19 mouse cellular contexts compared by ENCODE assay signal in the genomic region with DNA sequence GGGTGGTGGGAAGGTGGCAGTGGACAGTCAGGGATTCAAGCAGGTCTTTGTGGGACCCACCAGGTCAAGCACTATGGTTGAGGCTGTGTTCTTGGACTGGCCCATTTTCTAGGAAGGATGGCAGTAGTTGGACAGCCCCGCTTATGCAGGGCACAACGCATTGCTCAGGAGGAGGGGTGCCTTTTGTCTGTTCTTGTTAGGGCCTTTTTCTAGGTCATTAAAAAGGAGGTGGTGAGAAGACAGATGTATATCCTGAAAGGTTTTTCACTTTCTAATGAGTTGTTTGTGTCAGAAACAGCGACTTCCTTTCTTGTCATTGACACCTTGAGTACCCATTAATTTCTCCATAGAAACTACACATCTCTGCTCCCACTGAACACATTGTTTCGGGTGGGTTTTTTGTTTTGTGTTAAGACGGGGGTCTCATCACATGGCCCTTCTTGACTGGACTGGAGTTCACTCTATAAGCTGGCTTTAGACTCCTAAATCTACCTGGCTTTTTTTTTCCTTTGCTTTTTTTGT. TPM values are rescaled to one million over a fixed set of nuclear protein-coding genes. Genes with fewer than 3 reads are reported as not detected.
DNase-seq lines count a peak whose midpoint lies in the region; ATAC-seq and TF ChIP-seq lines count a peak whose summit lies in the region.
"Had no signal": no experiment of that assay in that cellular context is flagged by ENCODE, and none has a peak within 500 bp of the region (broad histone marks: within the 10 kb centered on the region; RNA-seq: fewer than 3 reads in every experiment).

No protein-coding gene starts in this region.

- no peak for TF ChIP-seq CTCF in testis, adult 2 months (IDR thresholded peaks at IDR 0.05; ENCODE audit: control insufficient read depth, insufficient read depth, insufficient replicate concordance, low read depth, low read length)
- no peak for TF ChIP-seq CTCF in brain, embryonic 14.5 days (IDR thresholded peaks at IDR 0.05; ENCODE audit: borderline replicate concordance, extremely low read depth, insufficient read depth, insufficient read length)

- no peaks in the 10 kb centered on the region for H3K9me3 ChIP-seq in forebrain, embryonic 12.5 days
- H3K9me3 ChIP-seq in forebrain, embryonic 10.5 days: no peaks in the 10 kb centered on the region
- H3K9me3 ChIP-seq in kidney, embryonic 14.5 days (ENCODE audit: control insufficient read depth, low read length): no peaks in the 10 kb centered on the region
- H3K9me3 ChIP-seq: embryonic facial prominence, embryonic 10.5 days; forebrain, embryonic 15.5 days; heart, embryonic 12.5 days; hindbrain, embryonic 10.5 days had no signal

- no peak overlapping the region for H3K9ac ChIP-seq in forebrain, embryonic 12.5 days
- no peak overlapping the region for H3K9ac ChIP-seq in kidney, embryonic 14.5 days (ENCODE audit: low read depth, low read length)
- H3K9ac ChIP-seq: forebrain, embryonic 15.5 days; heart, embryonic 12.5 days; hindbrain, embryonic 14.5 days had no signal

- H3K27ac ChIP-seq in forebrain, embryonic 12.5 days: no peak overlapping the region
- H3K27ac ChIP-seq in forebrain, embryonic 10.5 days: no peak overlapping the region
- H3K27ac ChIP-seq in kidney, embryonic 14.5 days (ENCODE audit: low read depth, low read length): no peak overlapping the region
- H3K27ac ChIP-seq in testis, adult 2 months (ENCODE audit: control insufficient read depth, insufficient read depth, low read depth, low read length): no peak overlapping the region
- H3K27ac ChIP-seq: embryonic facial prominence, embryonic 10.5 days; forebrain, embryonic 15.5 days; hindbrain, embryonic 10.5 days; hindbrain, embryonic 14.5 days had no signal

- no peak overlapping the region for H3K4me3 ChIP-seq in forebrain, embryonic 12.5 days (replicated peaks)
- H3K4me3 ChIP-seq in forebrain, embryonic 10.5 days: no peak overlapping the region
- no peak overlapping the region for H3K4me3 ChIP-seq in kidney, embryonic 14.5 days (ENCODE audit: low read length)
- peak overlapping the region; percentile 71 for H3K4me3 ChIP-seq in testis, adult 2 months (ENCODE audit: control insufficient read depth, low read depth, low read length)
- H3K4me3 ChIP-seq: embryonic facial prominence, embryonic 10.5 days; forebrain, embryonic 15.5 days; heart, adult 2 months; heart, embryonic 12.5 days; hindbrain, embryonic 10.5 days had no signal

- TF ChIP-seq POLR2A in testis, adult 2 months (IDR thresholded peaks at IDR 0.05; ENCODE audit: control insufficient read depth, low read depth, low read length): no peak
- TF ChIP-seq POLR2A in brain, embryonic 14.5 days (IDR thresholded peaks at IDR 0.05; ENCODE audit: borderline replicate concordance, extremely low read depth, insufficient read depth, insufficient read length, poor library complexity, severe bottlenecking): no peak

- no peaks in the 10 kb centered on the region for H3K27me3 ChIP-seq in forebrain, embryonic 12.5 days
- H3K27me3 ChIP-seq in forebrain, embryonic 10.5 days (ENCODE audit: poor library complexity, severe bottlenecking): 0 out of 2 replicates have a peak, but pooled peaks cover 3% of the 10 kb centered on the region
- no peaks in the 10 kb centered on the region for H3K27me3 ChIP-seq in kidney, embryonic 14.5 days (ENCODE audit: control insufficient read depth, insufficient read depth, low read length)
- H3K27me3 ChIP-seq in testis, adult 2 months (ENCODE audit: control insufficient read depth, insufficient read depth, low read length): no peaks in the 10 kb centered on the region
- H3K27me3 ChIP-seq: CH12.LX; forebrain, embryonic 15.5 days; heart, embryonic 12.5 days had no signal

- ATAC-seq in forebrain, embryonic 12.5 days (ENCODE audit: low FRiP score): peak; percentile 51; the same call in 1 of the 2 replicates
- no peak for ATAC-seq in kidney, embryonic 14.5 days (ENCODE audit: low FRiP score, low TSS enrichment)
- ATAC-seq: forebrain, embryonic 15.5 days; intestine, embryonic 16.5 days had no signal

- no peaks in the 10 kb centered on the region for H3K4me1 ChIP-seq in forebrain, embryonic 12.5 days
- H3K4me1 ChIP-seq in forebrain, embryonic 10.5 days: peaks cover 17% of the 10 kb centered on the region
- H3K4me1 ChIP-seq in kidney, embryonic 14.5 days (ENCODE audit: control insufficient read depth, insufficient read depth, low read length): no peaks in the 10 kb centered on the region
- H3K4me1 ChIP-seq in testis, adult 2 months (ENCODE audit: control insufficient read depth, insufficient read depth, low read length): peaks cover 23% of the 10 kb centered on the region
- H3K4me1 ChIP-seq: forebrain, embryonic 15.5 days had no signal

- H3K36me3 ChIP-seq in forebrain, embryonic 12.5 days (replicated peaks): no peaks in the 10 kb centered on the region
- no peaks in the 10 kb centered on the region for H3K36me3 ChIP-seq in forebrain, embryonic 10.5 days (replicated peaks)
- H3K36me3 ChIP-seq in kidney, embryonic 14.5 days (ENCODE audit: control insufficient read depth, insufficient read depth, low read length): no peaks in the 10 kb centered on the region
- H3K36me3 ChIP-seq in testis, adult 2 months (ENCODE audit: control insufficient read depth, insufficient read depth, low read length): no peaks in the 10 kb centered on the region
- H3K36me3 ChIP-seq: embryonic facial prominence, embryonic 10.5 days; forebrain, embryonic 15.5 days; heart, embryonic 12.5 days; hindbrain, embryonic 10.5 days had no signal

- H3K4me2 ChIP-seq in forebrain, embryonic 12.5 days: no peak overlapping the region
- no peak overlapping the region for H3K4me2 ChIP-seq in kidney, embryonic 14.5 days (replicated peaks; ENCODE audit: low read depth, low read length)
- H3K4me2 ChIP-seq: forebrain, embryonic 15.5 days; hindbrain, embryonic 14.5 days had no signal

- 57% methylated on average over 5 of the region's 5 CpGs for WGBS in forebrain, embryonic 12.5 days
- WGBS in forebrain, embryonic 10.5 days: 82% methylated on average over 5 of the region's 5 CpGs
- WGBS in kidney, embryonic 14.5 days: 82% methylated on average over 5 of the region's 5 CpGs

- no peak for DNase-seq in forebrain, embryonic 10.5 days (ENCODE audit: extremely low spot score, low spot score)
- DNase-seq in kidney, adult 18-20 months: peak; percentile 19
- no peak for DNase-seq in testis, postnatal 10 days (ENCODE audit: low spot score)
- DNase-seq in brain, embryonic 14.5 days (ENCODE audit: low read depth): peak; percentile 24
- no peak for DNase-seq in ovary, postnatal 10 days (ENCODE audit: low spot score)
- DNase-seq: adrenal gland, postnatal 10 days; cerebellum, adult 9-10 months; kidney, adult 8-10 months had no signal

RNA-seq across cellular contexts. Expression of gene Klf9, which starts 12.6 kb away (rescaled TPM):
- polyA plus RNA-seq in forebrain, embryonic 12.5 days (2016; fragmentation: Nextera tagmentation; extraction: Ambion mirVana): 1.2 and 1.4 TPM in 2 replicates
- polyA plus RNA-seq in forebrain, embryonic 10.5 days (2016; fragmentation: Nextera tagmentation; extraction: Ambion mirVana): 0.81 and 0.95 TPM in 2 replicates
- polyA plus RNA-seq in kidney, embryonic 14.5 days (2014; fragmentation: Nextera tagmentation; extraction: Ambion mirVana): 2.7 and 4.2 TPM in 2 replicates
- polyA plus RNA-seq in testis, adult 2 months (2012; rRNA removed): 19.7 and 21.4 TPM in 2 replicates
- polyA plus RNA-seq in brain, embryonic 14.5 days (2012; rRNA removed): 1.1 and 1.6 TPM in 2 replicates

Comparison
In these comparisons a context has a peak if more than half of its experiments do, and no peak if none do; other contexts are left out.
1. DNase-seq: peak in kidney, adult 18-20 months (single experiment) and brain, embryonic 14.5 days (single experiment); none in forebrain, embryonic 10.5 days (single experiment), testis, postnatal 10 days (single experiment) and ovary, postnatal 10 days (single experiment).